Mouse (Mus musculus): ENCODE data around the gene Cubn. TPM values are rescaled to one million over a fixed set of nuclear protein-coding genes. Genes with fewer than 3 reads are reported as not detected.

Cubn gene
- polyA plus RNA-seq, 1 experiment: not detected

GRCm38 (mm10) chr2:13357885-13358552, 133.6 kb downstream of the Cubn start:
- H3K4me1 ChIP-seq (ENCODE audit: control insufficient read depth): no peaks in the 10 kb centered on the region

GRCm38 (mm10) chr2:13352775-13353174, 138.8 kb downstream of the Cubn start:
- TF ChIP-seq GATA1 (IDR thresholded peaks at IDR 0.05; ENCODE audit: low read length): no peak
- no peak for TF ChIP-seq TAL1 (IDR thresholded peaks at IDR 0.05; ENCODE audit: low read length)
- Histone ChIP-seq H3K4me3 (replicated peaks) (no peak overlapping the region), H3K9me3 (ENCODE audit: control insufficient read depth, low read length) (no peaks in the 10 kb centered on the region), H3K4me1 (ENCODE audit: control insufficient read depth) (no peaks in the 10 kb centered on the region), H3K36me3 (ENCODE audit: control insufficient read depth) (no peaks in the 10 kb centered on the region), H3K27me3 (ENCODE audit: control insufficient read depth) (no peaks in the 10 kb centered on the region)

More at GRCm38 (mm10) chr2:13357885-13358552, 133.6 kb downstream of the Cubn start:
- Histone ChIP-seq H3K9me3 (ENCODE audit: control insufficient read depth, low read length) (no peaks in the 10 kb centered on the region), H3K4me3 (replicated peaks) (no peak overlapping the region), H3K36me3 (ENCODE audit: control insufficient read depth) (no peaks in the 10 kb centered on the region), H3K27me3 (ENCODE audit: control insufficient read depth) (no peaks in the 10 kb centered on the region)
- TF ChIP-seq TAL1 (IDR thresholded peaks at IDR 0.05; ENCODE audit: low read length) (no peak), GATA1 (IDR thresholded peaks at IDR 0.05; ENCODE audit: low read length) (no peak)

- H3K27me3 ChIP-seq (ENCODE audit: control insufficient read depth): no peaks in the 10 kb centered on the region
- no peak for TF ChIP-seq TAL1 (IDR thresholded peaks at IDR 0.05; ENCODE audit: low read length)
- no peak for TF ChIP-seq GATA1 (IDR thresholded peaks at IDR 0.05; ENCODE audit: low read length)
- H3K9me3 ChIP-seq (ENCODE audit: control insufficient read depth, low read length): no peaks in the 10 kb centered on the region
- no peaks in the 10 kb centered on the region for H3K36me3 ChIP-seq (ENCODE audit: control insufficient read depth)
- H3K4me3 ChIP-seq (replicated peaks): no peak overlapping the region
- H3K4me1 ChIP-seq (ENCODE audit: control insufficient read depth): no peaks in the 10 kb centered on the region
Observed at GRCm38 (mm10) chr2:13352112-13352728, 139.4 kb downstream of the Cubn start.

GRCm38 (mm10) chr2:13342325-13342926, 149.2 kb downstream of the Cubn start:
- Histone ChIP-seq H3K36me3 (ENCODE audit: control insufficient read depth) (no peaks in the 10 kb centered on the region), H3K9me3 (ENCODE audit: control insufficient read depth, low read length) (no peaks in the 10 kb centered on the region), H3K4me1 (ENCODE audit: control insufficient read depth) (no peaks in the 10 kb centered on the region), H3K27me3 (ENCODE audit: control insufficient read depth) (no peaks in the 10 kb centered on the region), H3K4me3 (replicated peaks) (no peak overlapping the region)
- TF ChIP-seq TAL1 (IDR thresholded peaks at IDR 0.05; ENCODE audit: low read length) (no peak), GATA1 (IDR thresholded peaks at IDR 0.05; ENCODE audit: low read length) (no peak)

GRCm38 (mm10) chr2:13335446-13335845, 156.2 kb downstream of the Cubn start:
- Histone ChIP-seq H3K9me3 (ENCODE audit: control insufficient read depth, low read length) (no peaks in the 10 kb centered on the region), H3K36me3 (ENCODE audit: control insufficient read depth) (no peaks in the 10 kb centered on the region), H3K27me3 (ENCODE audit: control insufficient read depth) (no peaks in the 10 kb centered on the region), H3K4me1 (ENCODE audit: control insufficient read depth) (no peaks in the 10 kb centered on the region), H3K4me3 (replicated peaks) (no peak overlapping the region)
- TF ChIP-seq TAL1 (IDR thresholded peaks at IDR 0.05; ENCODE audit: low read length) (no peak), GATA1 (IDR thresholded peaks at IDR 0.05; ENCODE audit: low read length) (no peak)

- Histone ChIP-seq H3K27me3 (ENCODE audit: control insufficient read depth) (no peaks in the 10 kb centered on the region), H3K9me3 (ENCODE audit: control insufficient read depth, low read length) (no peaks in the 10 kb centered on the region), H3K4me3 (replicated peaks) (no peak overlapping the region), H3K4me1 (ENCODE audit: control insufficient read depth) (no peaks in the 10 kb centered on the region), H3K36me3 (ENCODE audit: control insufficient read depth) (no peaks in the 10 kb centered on the region)
- TF ChIP-seq GATA1 (IDR thresholded peaks at IDR 0.05; ENCODE audit: low read length): no peak
- no peak for TF ChIP-seq TAL1 (IDR thresholded peaks at IDR 0.05; ENCODE audit: low read length)
Observed at GRCm38 (mm10) chr2:13329754-13330417, 161.7 kb downstream of the Cubn start.

GRCm38 (mm10) chr2:13303376-13303775, 188.2 kb downstream of the Cubn start:
- H3K9me3 ChIP-seq (ENCODE audit: control insufficient read depth, low read length): no peaks in the 10 kb centered on the region

GRCm38 (mm10) chr2:13299031-13299430, 192.6 kb downstream of the Cubn start:
- Histone ChIP-seq H3K36me3 (ENCODE audit: control insufficient read depth) (no peaks in the 10 kb centered on the region), H3K27me3 (ENCODE audit: control insufficient read depth) (no peaks in the 10 kb centered on the region), H3K9me3 (ENCODE audit: control insufficient read depth, low read length) (no peaks in the 10 kb centered on the region), H3K4me3 (replicated peaks) (no peak overlapping the region), H3K4me1 (ENCODE audit: control insufficient read depth) (no peaks in the 10 kb centered on the region)
- TF ChIP-seq TAL1 (IDR thresholded peaks at IDR 0.05; ENCODE audit: low read length) (no peak), GATA1 (IDR thresholded peaks at IDR 0.05; ENCODE audit: low read length) (no peak)

More at GRCm38 (mm10) chr2:13303376-13303775, 188.2 kb downstream of the Cubn start:
- Histone ChIP-seq H3K27me3 (ENCODE audit: control insufficient read depth) (no peaks in the 10 kb centered on the region), H3K4me1 (ENCODE audit: control insufficient read depth) (no peaks in the 10 kb centered on the region), H3K36me3 (ENCODE audit: control insufficient read depth) (no peaks in the 10 kb centered on the region), H3K4me3 (replicated peaks) (no peak overlapping the region)
- TF ChIP-seq TAL1 (IDR thresholded peaks at IDR 0.05; ENCODE audit: low read length) (no peak), GATA1 (IDR thresholded peaks at IDR 0.05; ENCODE audit: low read length) (no peak)

GRCm38 (mm10) chr2:13297733-13298132, 193.9 kb downstream of the Cubn start:
- Histone ChIP-seq H3K4me1 (ENCODE audit: control insufficient read depth) (no peaks in the 10 kb centered on the region), H3K9me3 (ENCODE audit: control insufficient read depth, low read length) (no peaks in the 10 kb centered on the region), H3K27me3 (ENCODE audit: control insufficient read depth) (no peaks in the 10 kb centered on the region), H3K36me3 (ENCODE audit: control insufficient read depth) (no peaks in the 10 kb centered on the region), H3K4me3 (replicated peaks) (no peak overlapping the region)
- TF ChIP-seq TAL1 (IDR thresholded peaks at IDR 0.05; ENCODE audit: low read length): no peak
- no peak for TF ChIP-seq GATA1 (IDR thresholded peaks at IDR 0.05; ENCODE audit: low read length)
